Mouse (Mus musculus): ENCODE measurements around the gene Myh9. TPM values are rescaled to one million over a fixed set of nuclear protein-coding genes. Genes with fewer than 3 reads are reported as not detected.
A peak's percentile ranks its signal among the peaks of the same experiment; 100 is the strongest.
"Not testable (repeated sequence)": the region's sequence is repeated elsewhere in the genome, so short reads cannot be mapped to it uniquely, and the experiment has no call there.

Gene Myh9
- polyA plus RNA-seq, 1 experiment from 2014 or later, result 86.6 TPM

DNA sequence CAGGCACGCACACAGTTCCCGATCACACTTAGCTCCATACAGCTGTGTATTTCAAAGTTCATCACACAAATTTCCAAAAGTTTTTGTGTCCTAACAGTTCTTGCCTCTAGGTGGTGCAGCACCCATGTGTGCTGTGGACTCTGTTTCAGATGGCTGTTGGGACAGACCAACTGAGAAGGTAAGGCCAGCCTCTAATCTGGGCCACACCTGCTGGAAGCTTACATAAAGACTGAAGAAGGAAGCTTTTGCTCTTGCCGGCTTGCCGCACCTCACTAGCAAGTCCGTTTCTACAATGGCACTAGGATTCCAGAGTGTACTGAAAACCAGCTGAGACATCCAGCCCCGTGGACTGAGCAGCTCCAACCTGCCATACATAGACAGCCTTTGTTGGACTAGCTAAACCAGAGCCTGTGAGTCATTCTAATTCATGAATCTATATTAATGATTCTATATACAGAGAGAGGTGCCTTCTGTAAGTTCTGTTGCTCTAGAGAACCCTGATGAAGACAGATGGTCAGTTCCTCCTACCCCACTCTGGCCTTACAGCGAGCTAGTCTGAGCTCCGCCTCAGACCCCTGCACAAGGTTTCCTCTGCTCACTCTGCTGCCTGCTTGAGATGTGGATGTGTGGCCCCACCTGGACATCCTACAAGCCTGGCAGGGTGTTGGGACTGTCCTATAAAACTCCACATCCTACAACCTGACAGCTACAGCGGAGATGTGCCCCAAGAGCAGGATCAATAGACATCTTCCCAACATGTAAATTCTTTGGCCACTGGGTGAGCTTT, 101.3 kb downstream of the Myh9 start:
- 66% methylated on average over 9 of the region's 9 CpGs for WGBS
- DNase-seq, result peak; percentile 27
- TF ChIP-seq CTCF (IDR thresholded peaks at IDR 0.05; ENCODE audit: low read depth), result peak; percentile 58

GRCm38 (mm10) chr15:77733903-77734302, 108.1 kb downstream of the Myh9 start:
- H3K27ac ChIP-seq (ENCODE audit: low read depth); H3K4me1 ChIP-seq (ENCODE audit: insufficient read depth); H3K9ac ChIP-seq; DNase-seq; H3K4me2 ChIP-seq; H3K27me3 ChIP-seq (ENCODE audit: insufficient read depth, low read length); H3K36me3 ChIP-seq (ENCODE audit: insufficient read depth); H3K9me3 ChIP-seq (ENCODE audit: low read depth, low read length); H3K4me3 ChIP-seq (ENCODE audit: low read depth, low read length); ATAC-seq (ENCODE audit: insufficient read depth): not testable (repeated sequence)
- 40% methylated on average over 4 of the region's 4 CpGs for WGBS

More for the DNA sequence above, 101.3 kb downstream of the Myh9 start:
- Histone ChIP-seq H3K4me1 (ENCODE audit: insufficient read depth) (no peaks in the 10 kb centered on the region), H3K9me3 (ENCODE audit: low read depth, low read length) (no peaks in the 10 kb centered on the region), H3K27me3 (ENCODE audit: insufficient read depth, low read length) (no peaks in the 10 kb centered on the region), H3K36me3 (ENCODE audit: insufficient read depth) (no peaks in the 10 kb centered on the region), H3K4me2 (no peak overlapping the region), H3K4me3 (ENCODE audit: low read depth, low read length) (no peak overlapping the region), H3K9ac (no peak overlapping the region), H3K27ac (ENCODE audit: low read depth) (no peak overlapping the region)
- no peak for ATAC-seq (ENCODE audit: insufficient read depth)

- H3K4me1 ChIP-seq (ENCODE audit: insufficient read depth), result not testable (repeated sequence)
- DNase-seq, result peak; percentile 40
These were observed 108.6 kb downstream of the Myh9 start for GRCm38 (mm10) chr15:77733380-77733779.

DNA sequence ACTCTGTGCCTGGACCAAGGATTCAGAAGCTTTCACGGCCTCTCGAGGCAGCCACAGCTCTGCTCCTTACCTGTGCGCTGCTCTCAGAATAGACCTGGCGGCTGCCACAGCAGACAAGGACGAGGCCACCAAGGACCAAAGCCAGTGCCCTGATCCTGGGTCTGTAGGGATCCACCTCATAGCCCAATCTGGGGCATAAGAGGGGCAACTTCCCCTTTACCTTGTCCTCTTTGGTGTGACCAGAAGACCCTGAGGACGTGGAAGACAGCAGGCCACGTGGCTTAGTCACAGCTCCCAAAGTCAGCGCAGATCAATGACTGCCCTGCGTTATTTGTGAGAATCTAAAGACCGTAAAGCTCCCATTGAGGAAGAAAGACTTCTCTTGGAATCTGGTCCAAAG, 109.1 kb downstream of the Myh9 start:
- H3K36me3 ChIP-seq (ENCODE audit: insufficient read depth), result not testable (repeated sequence)
- WGBS, result 67% methylated on average over 10 of the region's 10 CpGs

More at GRCm38 (mm10) chr15:77733380-77733779, 108.6 kb downstream of the Myh9 start:
- WGBS, result 49% methylated on average over 8 of the region's 8 CpGs
- ATAC-seq (ENCODE audit: insufficient read depth); H3K27ac ChIP-seq (ENCODE audit: low read depth); H3K27me3 ChIP-seq (ENCODE audit: insufficient read depth, low read length); H3K4me2 ChIP-seq; H3K36me3 ChIP-seq (ENCODE audit: insufficient read depth); H3K4me3 ChIP-seq (ENCODE audit: low read depth, low read length); H3K9me3 ChIP-seq (ENCODE audit: low read depth, low read length); H3K9ac ChIP-seq: not testable (repeated sequence)

DNA sequence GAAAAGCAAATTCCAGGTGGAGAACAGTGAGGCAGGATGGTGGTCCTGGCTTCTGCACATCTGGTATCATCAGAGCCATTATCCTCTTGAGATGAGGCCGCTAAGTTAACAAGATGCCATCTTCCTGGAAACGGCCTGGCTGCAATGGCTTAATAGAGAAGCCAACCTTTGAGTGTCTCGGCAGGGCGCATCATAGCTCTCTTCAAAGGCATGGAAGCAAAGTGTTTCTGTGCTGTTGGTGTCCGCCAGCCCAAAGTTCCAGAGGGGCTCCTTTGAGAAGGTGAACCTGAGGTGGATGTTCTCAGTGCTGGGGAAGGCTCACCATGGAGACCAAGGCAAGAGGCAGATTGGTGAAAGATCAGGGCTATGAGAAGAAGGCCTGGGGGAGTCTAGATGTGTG, 110.4 kb downstream of the Myh9 start:
- TF ChIP-seq CTCF (IDR thresholded peaks at IDR 0.05; ENCODE audit: low read depth), result no peak
- H3K4me2 ChIP-seq, result no peak overlapping the region
- 89% methylated on average over 5 of the region's 5 CpGs for WGBS
- no peaks in the 10 kb centered on the region for H3K36me3 ChIP-seq (ENCODE audit: insufficient read depth)
- no peaks in the 10 kb centered on the region for H3K27me3 ChIP-seq (ENCODE audit: insufficient read depth, low read length)
- H3K4me1 ChIP-seq (ENCODE audit: insufficient read depth), result no peaks in the 10 kb centered on the region
- ATAC-seq (ENCODE audit: insufficient read depth), result no peak
- no peaks in the 10 kb centered on the region for H3K9me3 ChIP-seq (ENCODE audit: low read depth, low read length)
- H3K9ac ChIP-seq, result no peak overlapping the region
- H3K4me3 ChIP-seq (ENCODE audit: low read depth, low read length), result no peak overlapping the region
- H3K27ac ChIP-seq (ENCODE audit: low read depth), result no peak overlapping the region
- no peak for DNase-seq

More for the DNA sequence above, 109.1 kb downstream of the Myh9 start:
- H3K27me3 ChIP-seq (ENCODE audit: insufficient read depth, low read length); H3K27ac ChIP-seq (ENCODE audit: low read depth); H3K4me1 ChIP-seq (ENCODE audit: insufficient read depth); H3K9me3 ChIP-seq (ENCODE audit: low read depth, low read length); ATAC-seq (ENCODE audit: insufficient read depth); H3K9ac ChIP-seq; DNase-seq; H3K4me3 ChIP-seq (ENCODE audit: low read depth, low read length); H3K4me2 ChIP-seq: not testable (repeated sequence)

DNA sequence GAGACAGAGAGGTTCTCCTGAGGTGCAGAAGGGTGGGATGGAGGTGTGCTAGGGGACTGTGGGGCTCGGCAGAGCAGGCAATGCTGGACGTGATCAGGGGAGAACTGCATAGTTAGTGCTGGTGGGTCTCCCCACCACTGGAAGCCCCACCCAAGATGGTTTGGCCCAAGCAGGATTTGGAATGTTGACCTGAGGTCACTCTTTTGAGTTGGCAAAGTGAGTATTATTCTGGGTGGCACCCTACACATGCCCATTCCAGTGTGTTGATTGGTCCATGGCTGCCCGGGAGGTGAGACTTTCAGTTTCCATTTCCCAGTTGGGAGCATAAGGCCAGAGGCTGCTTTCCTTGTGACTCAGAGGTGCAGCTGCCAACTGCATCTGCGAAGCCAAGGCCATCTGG, 113.2 kb downstream of the Myh9 start, which contains the start of gene Apol9b:
TSS of gene Apol9b (plus strand) at position 301 of the 400 bp plus-strand sequence.
- not testable (repeated sequence) for H3K4me3 ChIP-seq (ENCODE audit: low read depth, low read length); H3K9me3 ChIP-seq (ENCODE audit: low read depth, low read length); H3K4me1 ChIP-seq (ENCODE audit: insufficient read depth); H3K27ac ChIP-seq (ENCODE audit: low read depth); H3K36me3 ChIP-seq (ENCODE audit: insufficient read depth); DNase-seq; ATAC-seq (ENCODE audit: insufficient read depth); H3K27me3 ChIP-seq (ENCODE audit: insufficient read depth, low read length); H3K4me2 ChIP-seq; H3K9ac ChIP-seq
- 83% methylated on average over 1 of the region's 4 CpGs for WGBS

DNA sequence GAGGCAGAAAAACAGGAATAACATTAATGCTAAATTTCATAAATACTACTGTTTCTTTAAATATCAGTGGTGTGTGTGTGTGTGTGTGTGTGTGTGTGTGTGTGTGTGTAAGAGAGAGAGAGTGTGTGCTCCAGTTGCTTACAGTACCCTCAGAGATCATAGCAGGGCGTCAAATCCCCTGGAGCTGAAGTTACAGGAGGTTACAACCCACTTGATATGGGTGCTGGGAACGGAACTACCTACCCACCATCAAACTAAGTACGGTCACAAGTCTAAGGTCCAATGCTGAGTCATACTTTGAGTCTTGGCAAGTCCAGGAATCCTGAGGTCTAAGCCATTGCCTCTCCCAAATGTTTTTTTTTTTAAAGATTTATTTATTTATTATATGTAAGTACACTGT, 114.2 kb downstream of the Myh9 start:
- not testable (repeated sequence) for H3K4me3 ChIP-seq (ENCODE audit: low read depth, low read length); H3K4me2 ChIP-seq; H3K36me3 ChIP-seq (ENCODE audit: insufficient read depth); H3K9ac ChIP-seq; ATAC-seq (ENCODE audit: insufficient read depth); H3K27me3 ChIP-seq (ENCODE audit: insufficient read depth, low read length); H3K9me3 ChIP-seq (ENCODE audit: low read depth, low read length); DNase-seq; H3K27ac ChIP-seq (ENCODE audit: low read depth); H3K4me1 ChIP-seq (ENCODE audit: insufficient read depth)
- 73% methylated on average over 3 of the region's 3 CpGs for WGBS

Data from lung, embryonic 14.5 days (tissue).